Mouse (Mus musculus) CD4-positive naive resting alpha-beta T cell, adult 76 days (primary cell): ENCODE results near the gene Hpgds. TPM values are rescaled to one million over a fixed set of nuclear protein-coding genes. Genes with fewer than 3 reads are reported as not detected.

Experiments used
- total RNA-seq: library from RNA; stranded (reverse); gene quantifications from one replicate; pipeline ENCODE4 v1.2.4, GENCODE M21; 2023

Hpgds gene
- total RNA-seq, result 9.4 TPM

GRCm38 (mm10) chr6:65144621-65145205 lies at the start of gene Hpgds:
Gene Hpgds, minus strand, starts transcription at chr6:65144908.

Other genes with a start within 250 kb of the Hpgds start
- 58.7 TPM for gene Smarcad1, start 102.3 kb downstream of the Hpgds start, total RNA-seq
- not detected for gene C130060K24Rik, start 236.2 kb upstream of the Hpgds start, total RNA-seq